Mouse (Mus musculus) kidney, adult 2 months (tissue): ENCODE data around the gene Sdf2l1. TPM values are rescaled to one million over a fixed set of nuclear protein-coding genes. Genes with fewer than 3 reads are reported as not detected.
"Not testable (repeated sequence)": the region's sequence is repeated elsewhere in the genome, so short reads cannot be mapped to it uniquely, and the experiment has no call there.

ENCODE experiments used
- DNase-seq: peaks from one replicate; pipeline ENCODE4 v3.0.0; 2021
- H3K27ac ChIP-seq: fragments of 200-500 bp; 2 replicates; pipeline ENCODE4 v1.5.1; 2012; ENCODE audit warnings: low read depth, low read length, control low read depth, inconsistent platforms; ENCODE audit not compliant: insufficient read depth
- H3K27me3 ChIP-seq: fragments of 200-500 bp; replicated peaks from 2 replicates; pipeline ENCODE4 v1.6.1; 2012; ENCODE audit warnings: mild to moderate bottlenecking, moderate library complexity, low read length, inconsistent platforms; ENCODE audit not compliant: control insufficient read depth, insufficient read depth
- H3K36me3 ChIP-seq: fragments of 200-500 bp; 2 replicates; pipeline ENCODE4 v1.6.1; 2012; ENCODE audit warnings: mild to moderate bottlenecking, moderate library complexity, low read length, inconsistent platforms; ENCODE audit not compliant: control insufficient read depth, insufficient read depth
- H3K4me1 ChIP-seq: fragments of 200-500 bp; 2 replicates; pipeline ENCODE4 v1.6.1; 2011; ENCODE audit warnings: low read length; ENCODE audit not compliant: control insufficient read depth, insufficient read depth
- H3K4me3 ChIP-seq: fragments of 200-500 bp; 2 replicates; pipeline ENCODE4 v1.5.1; 2011; ENCODE audit warnings: mild to moderate bottlenecking, low read depth, low read length, control low read depth; ENCODE audit not compliant: insufficient read depth
- CTCF ChIP-seq: fragments of 200-500 bp; conservative IDR thresholded peaks from 2 replicates; pipeline ENCODE4 v1.5.1; 2011; ENCODE audit warnings: low read depth, mild to moderate bottlenecking, control low read depth, low read length, moderate library complexity, mixed read lengths; ENCODE audit not compliant: insufficient read depth, insufficient read length
- POLR2A ChIP-seq: fragments of 200-500 bp; IDR thresholded peaks from one replicate; pipeline ENCODE4 v1.6.1; 2011; ENCODE audit warnings: low read depth, low read length, control low read depth
- WGBS: fragments of 180-500 bp; shearing (Covaris S2); methylation state at CpG from one replicate; pipeline ENCODE4 v1.1.7; 2018; 5-methylcytosine and 5-hydroxymethylcytosine counted together
- polyA plus RNA-seq: library from polyadenylated mRNA; depleted of rRNA; stranded (reverse); fragments of >200 nt; gene quantifications from 2 replicates; pipeline ENCODE4 v1.2.3, GENCODE M21; 2012; rRNA removed

The Sdf2l1 gene
- 22.8 and 25.2 TPM in 2 replicates for polyA plus RNA-seq

DNA sequence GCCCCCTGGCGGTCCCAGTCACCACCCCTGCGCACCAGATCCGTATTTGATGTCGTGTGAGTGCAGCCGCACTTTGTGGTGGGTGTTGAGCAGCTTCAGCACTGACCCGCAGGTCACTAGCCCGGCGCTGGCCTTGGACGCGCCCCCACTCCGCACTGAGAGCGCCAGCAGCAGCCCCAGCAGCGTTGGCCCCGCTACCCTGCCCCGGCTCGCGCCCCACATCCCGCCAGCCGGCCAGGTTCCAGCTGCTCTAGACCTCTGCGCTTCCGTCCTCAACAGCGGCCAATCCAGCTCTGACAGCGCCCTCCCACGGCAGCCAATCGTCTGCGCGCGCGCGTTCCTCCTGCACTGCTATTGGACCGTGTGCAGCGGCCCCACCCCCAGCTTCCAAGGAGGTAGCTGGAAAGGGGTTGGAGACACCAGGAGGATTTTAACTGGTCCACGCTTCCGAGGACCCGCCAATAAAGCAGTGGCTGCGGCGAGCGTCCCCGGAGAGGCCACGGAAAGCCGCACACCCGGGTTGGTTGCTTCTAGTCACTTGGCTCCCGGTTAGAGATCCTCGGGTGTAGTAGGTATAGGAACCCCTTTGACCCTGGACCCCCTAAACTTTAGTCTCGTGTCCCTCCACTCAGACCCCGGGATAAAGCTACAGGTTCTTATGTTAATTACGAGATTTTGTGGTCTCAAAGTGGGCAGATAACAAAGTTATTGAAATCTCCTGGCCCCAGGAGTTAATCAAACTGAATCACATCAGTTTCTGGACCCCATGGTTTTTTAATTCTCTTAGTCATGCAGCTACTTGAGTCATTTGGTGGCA lies at the start of gene Sdf2l1:
TSS of gene Sdf2l1 (minus strand) at position 295 of the 817 bp plus-strand sequence.
- Histone ChIP-seq H3K27ac (no peak within 1 kb of the TSS), H3K4me1 (no peaks in the 10 kb centered on the region), H3K36me3 (no peaks in the 10 kb centered on the region), H3K4me3 (peak within 1 kb of the TSS; percentile 78), H3K27me3 (no peaks in the 10 kb centered on the region)
- WGBS: under 1% methylated on average over 47 of the region's 47 CpGs
- DNase-seq: peak; percentile 99
- TF ChIP-seq POLR2A (peak; percentile 28), CTCF (no peak; the same call in 1 of the 2 replicates)

DNA sequence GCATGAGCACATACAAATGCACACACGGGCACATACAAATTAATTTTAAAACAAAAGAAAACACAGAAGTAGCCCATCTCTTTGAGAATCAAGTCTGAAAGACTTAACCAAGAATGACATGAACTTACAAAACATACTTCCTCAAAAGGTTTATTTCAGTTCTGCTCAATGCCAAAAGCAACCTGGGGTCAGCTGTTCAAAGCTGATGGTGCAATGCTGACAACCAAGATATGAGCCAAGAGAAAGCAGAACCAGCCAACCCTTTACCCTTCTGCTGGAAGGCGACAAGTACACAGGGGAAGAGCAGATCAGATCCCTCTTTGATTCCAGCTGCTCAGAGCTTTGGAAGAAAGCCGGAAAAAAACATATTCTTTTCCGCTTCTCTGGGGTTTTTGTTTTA lies 49.2 kb upstream of the Sdf2l1 start:
- Histone ChIP-seq H3K36me3 (no peaks in the 10 kb centered on the region), H3K4me3 (no peak overlapping the region), H3K4me1 (peaks cover 4% of the 10 kb centered on the region; the same call in 1 of the 2 replicates), H3K27me3 (no peaks in the 10 kb centered on the region), H3K27ac (no peak overlapping the region)
- WGBS: 77% methylated on average over 4 of the region's 4 CpGs
- TF ChIP-seq POLR2A: no peak
- no peak for TF ChIP-seq CTCF
- peak; percentile 28 for DNase-seq

DNA sequence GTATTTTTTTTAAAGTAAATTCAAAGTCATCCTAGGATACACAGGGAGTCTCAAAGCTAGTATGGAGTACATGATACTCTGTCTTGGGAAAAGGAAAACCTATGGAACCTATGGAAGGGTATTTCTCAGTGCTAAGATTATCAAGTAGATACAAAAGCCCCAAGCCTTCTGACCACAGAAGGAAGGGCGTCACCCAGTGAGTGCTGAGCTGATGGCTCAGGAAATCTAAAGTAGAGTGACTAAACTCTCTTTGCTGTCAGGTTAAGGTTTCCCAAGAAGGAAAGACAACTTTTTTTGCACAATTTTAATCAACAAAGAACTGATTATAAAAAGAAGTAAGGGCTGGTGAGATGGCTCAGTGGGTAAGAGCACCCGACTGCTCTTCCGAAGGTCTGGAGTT lies 47.5 kb upstream of the Sdf2l1 start:
- no peak for DNase-seq
- Histone ChIP-seq H3K4me1 (peaks cover 4% of the 10 kb centered on the region; the same call in 1 of the 2 replicates), H3K27ac (no peak overlapping the region), H3K36me3 (no peaks in the 10 kb centered on the region; the same call in 1 of the 2 replicates), H3K4me3 (no peak overlapping the region), H3K27me3 (no peaks in the 10 kb centered on the region)
- TF ChIP-seq POLR2A (no peak), CTCF (no peak)
- 96% methylated on average over 3 of the region's 3 CpGs for WGBS

DNA sequence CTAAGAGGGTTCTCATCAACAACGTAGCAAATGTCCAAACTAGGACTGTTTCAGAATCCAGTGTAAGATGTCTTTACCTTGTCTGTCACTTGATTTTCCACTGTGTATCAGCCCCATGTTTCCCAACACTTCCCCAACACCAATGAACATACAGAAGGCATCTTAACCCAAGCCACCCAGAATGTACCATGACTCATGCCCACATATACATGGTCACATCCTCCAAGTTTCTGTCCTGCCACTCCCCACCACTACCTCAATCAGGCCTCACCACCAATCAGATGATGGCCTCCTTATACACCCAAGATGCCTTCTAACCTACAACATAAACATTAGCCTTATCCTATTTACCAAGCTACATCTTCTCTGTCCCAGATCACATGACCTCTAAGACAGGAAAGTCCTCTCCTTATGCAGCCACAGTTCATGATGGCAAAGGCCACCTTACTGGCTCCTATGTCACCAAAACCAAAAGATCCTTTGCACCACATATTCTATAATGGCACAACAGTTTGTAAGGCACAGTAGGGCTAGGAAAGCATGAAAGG lies 45.5 kb upstream of the Sdf2l1 start:
- H3K27me3 ChIP-seq: no peaks in the 10 kb centered on the region
- peaks cover 4% of the 10 kb centered on the region; the same call in 1 of the 2 replicates for H3K4me1 ChIP-seq
- H3K27ac ChIP-seq: no peak overlapping the region
- DNase-seq: no peak
- H3K4me3 ChIP-seq: no peak overlapping the region
- 94% methylated on average over 1 of the region's 1 CpGs for WGBS
- TF ChIP-seq POLR2A (no peak), CTCF (no peak)
- peaks cover 2% of the 10 kb centered on the region for H3K36me3 ChIP-seq

DNA sequence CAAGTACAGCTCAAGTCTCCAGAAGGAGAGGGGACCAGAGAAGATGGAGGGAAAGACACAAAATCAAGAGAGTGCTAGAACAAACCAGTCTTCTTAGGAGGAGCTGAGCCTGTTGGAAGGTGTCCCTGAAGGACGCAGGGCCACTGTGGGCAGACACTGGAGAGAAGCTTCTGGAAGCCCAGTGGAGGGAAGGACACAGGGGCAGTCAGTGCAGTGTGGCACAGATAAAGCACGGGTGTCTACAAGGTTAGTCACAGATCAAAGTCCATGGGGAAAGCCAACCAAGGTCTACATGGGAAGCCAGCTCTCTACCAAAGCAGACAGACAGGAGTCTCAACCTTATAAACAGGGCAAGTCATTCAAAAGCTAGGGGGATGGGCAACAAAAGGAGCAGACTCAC lies 43.6 kb upstream of the Sdf2l1 start:
- H3K36me3 ChIP-seq: peaks cover 4% of the 10 kb centered on the region
- WGBS: 70% methylated on average over 2 of the region's 2 CpGs
- H3K27me3 ChIP-seq: no peaks in the 10 kb centered on the region
- H3K4me3 ChIP-seq: no peak overlapping the region
- peak; percentile 17 for DNase-seq
- TF ChIP-seq POLR2A (no peak), CTCF (no peak)
- no peak overlapping the region for H3K27ac ChIP-seq
- H3K4me1 ChIP-seq: 0 out of 2 replicates have a peak, but pooled peaks cover under 1% of the 10 kb centered on the region

DNA sequence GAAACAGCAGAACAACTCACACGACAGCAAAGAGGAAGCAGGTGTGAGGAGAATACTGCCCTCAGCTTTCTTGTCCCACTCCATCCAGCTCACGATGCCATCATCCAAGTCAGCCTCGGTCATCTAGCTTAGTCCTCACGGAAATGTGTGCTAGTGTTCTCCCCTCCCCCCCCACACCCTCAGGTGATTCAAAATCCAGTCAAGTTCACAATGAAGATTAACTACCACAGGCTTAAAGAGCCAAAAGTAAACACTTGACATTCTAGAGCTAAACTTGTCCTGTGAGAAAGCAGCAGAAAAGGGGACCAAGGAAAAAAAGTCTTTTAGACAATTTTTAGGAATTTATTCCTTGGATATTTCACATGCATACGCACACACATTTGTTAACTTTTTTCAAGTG lies 35.9 kb upstream of the Sdf2l1 start:
- H3K36me3 ChIP-seq: peaks cover 3% of the 10 kb centered on the region
- no peaks in the 10 kb centered on the region for H3K27me3 ChIP-seq
- no peak for DNase-seq
- peaks cover 6% of the 10 kb centered on the region; the same call in 1 of the 2 replicates for H3K4me1 ChIP-seq
- 73% methylated on average over 5 of the region's 5 CpGs for WGBS
- no peak overlapping the region for H3K27ac ChIP-seq
- TF ChIP-seq POLR2A (no peak), CTCF (no peak)
- no peak overlapping the region for H3K4me3 ChIP-seq

DNA sequence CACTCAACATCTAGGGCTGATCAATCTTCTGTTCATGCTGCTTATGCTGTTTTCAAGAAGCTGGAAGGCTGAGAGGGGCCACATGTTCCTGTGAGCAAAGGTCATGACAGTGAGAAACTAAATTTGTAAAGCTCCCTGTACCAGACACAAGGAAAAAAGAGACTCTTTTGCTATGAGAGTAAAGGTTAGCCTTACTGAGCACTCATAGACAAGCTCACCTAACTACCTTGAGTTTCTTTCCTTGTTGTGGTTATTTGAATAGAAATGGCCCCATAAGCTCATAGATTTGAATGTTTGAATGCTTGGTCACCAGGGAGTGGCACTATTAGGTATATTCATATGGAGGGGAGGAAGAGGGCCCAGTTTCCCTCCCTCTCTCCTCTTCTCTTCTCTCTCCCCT lies 35.0 kb upstream of the Sdf2l1 start:
- Histone ChIP-seq H3K27ac (no peak overlapping the region), H3K27me3 (no peaks in the 10 kb centered on the region), H3K4me1 (peaks cover 6% of the 10 kb centered on the region; the same call in 1 of the 2 replicates), H3K36me3 (no peaks in the 10 kb centered on the region), H3K4me3 (no peak overlapping the region)
- TF ChIP-seq CTCF (no peak), POLR2A (no peak)
- peak; percentile 46 for DNase-seq

DNA sequence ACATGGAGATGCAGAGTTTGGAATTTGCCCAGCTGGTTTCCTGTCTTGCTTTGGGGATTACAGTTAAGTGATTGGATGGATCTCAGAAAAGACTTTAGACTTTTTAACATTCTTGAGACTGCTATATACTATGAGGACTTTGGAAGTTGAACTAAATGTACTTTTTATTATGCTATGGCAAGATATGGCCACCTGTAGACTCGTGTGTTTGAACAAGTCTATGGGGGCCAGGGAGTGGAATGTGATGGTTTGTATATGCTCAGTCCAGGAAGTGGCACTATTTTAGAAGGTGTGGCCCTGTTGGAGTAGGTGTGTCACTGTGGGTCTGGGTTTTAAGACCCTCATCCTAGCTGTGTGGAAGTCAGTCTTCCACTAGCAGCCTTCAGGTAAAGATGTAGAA lies 33.3 kb upstream of the Sdf2l1 start:
- H3K36me3 ChIP-seq, H3K4me1 ChIP-seq, DNase-seq, H3K27me3 ChIP-seq, H3K27ac ChIP-seq, H3K4me3 ChIP-seq: not testable (repeated sequence)
- 76% methylated on average over 1 of the region's 1 CpGs for WGBS
